Mouse (Mus musculus): Measurements from ENCODE around the gene Cwc27. TPM values are rescaled to one million over a fixed set of nuclear protein-coding genes. Genes with fewer than 3 reads are reported as not detected.

Cwc27 gene
- polyA plus RNA-seq, 1 experiment from 2014 or later: 24.0 TPM

- Histone ChIP-seq H3K9ac (ENCODE audit: low read length) (no peak overlapping the region), H3K4me3 (replicated peaks; ENCODE audit: low read length) (no peak overlapping the region), H3K27me3 (ENCODE audit: control insufficient read depth, insufficient read depth, low read length) (no peaks in the 10 kb centered on the region), H3K4me2 (ENCODE audit: low read depth, low read length) (no peak overlapping the region), H3K9me3 (replicated peaks; ENCODE audit: control insufficient read depth, low read length) (no peaks in the 10 kb centered on the region), H3K4me1 (ENCODE audit: control insufficient read depth, insufficient read depth, low read length) (no peaks in the 10 kb centered on the region), H3K36me3 (ENCODE audit: control insufficient read depth, insufficient read depth, low read length) (no peaks in the 10 kb centered on the region), H3K27ac (ENCODE audit: low read length) (no peak overlapping the region)
- no peak for ATAC-seq (ENCODE audit: insufficient read depth, low FRiP score)
- 87% methylated on average over 3 of the region's 3 CpGs for WGBS
These were observed 22.5 kb downstream of the Cwc27 start for GRCm38 (mm10) chr13:104794421-104794820.

GRCm38 (mm10) chr13:104792184-104792583 lies 24.8 kb downstream of the Cwc27 start, which contains the start of gene Srek1ip1:
Gene Srek1ip1, plus strand, starts transcription at chr13:104792484.
- Histone ChIP-seq H3K4me2 (ENCODE audit: low read depth, low read length) (no peak within 1 kb of the TSS), H3K4me1 (ENCODE audit: control insufficient read depth, insufficient read depth, low read length) (no peaks in the 10 kb centered on the region), H3K36me3 (ENCODE audit: control insufficient read depth, insufficient read depth, low read length) (no peaks in the 10 kb centered on the region), H3K27ac (ENCODE audit: low read length) (no peak within 1 kb of the TSS), H3K9ac (ENCODE audit: low read length) (no peak within 1 kb of the TSS), H3K27me3 (ENCODE audit: control insufficient read depth, insufficient read depth, low read length) (no peaks in the 10 kb centered on the region), H3K9me3 (replicated peaks; ENCODE audit: control insufficient read depth, low read length) (no peaks in the 10 kb centered on the region), H3K4me3 (replicated peaks; ENCODE audit: low read length) (no peak within 1 kb of the TSS)
- no peak for ATAC-seq (ENCODE audit: insufficient read depth, low FRiP score)
- WGBS: 88% methylated on average over 11 of the region's 11 CpGs

GRCm38 (mm10) chr13:104789663-104790062 lies 27.3 kb downstream of the Cwc27 start:
- H3K27ac ChIP-seq (ENCODE audit: low read length): no peak overlapping the region
- 7% methylated on average over 2 of the region's 2 CpGs for WGBS
- H3K4me3 ChIP-seq (replicated peaks; ENCODE audit: low read length): no peak overlapping the region
- no peaks in the 10 kb centered on the region for H3K4me1 ChIP-seq (ENCODE audit: control insufficient read depth, insufficient read depth, low read length)
- no peak overlapping the region for H3K9ac ChIP-seq (ENCODE audit: low read length)
- no peaks in the 10 kb centered on the region for H3K27me3 ChIP-seq (ENCODE audit: control insufficient read depth, insufficient read depth, low read length)
- no peak for ATAC-seq (ENCODE audit: insufficient read depth, low FRiP score)
- H3K36me3 ChIP-seq (ENCODE audit: control insufficient read depth, insufficient read depth, low read length): no peaks in the 10 kb centered on the region
- H3K9me3 ChIP-seq (replicated peaks; ENCODE audit: control insufficient read depth, low read length): no peaks in the 10 kb centered on the region
- no peak overlapping the region for H3K4me2 ChIP-seq (ENCODE audit: low read depth, low read length)

GRCm38 (mm10) chr13:104787260-104787659 lies 29.7 kb downstream of the Cwc27 start:
- 95% methylated on average over 4 of the region's 4 CpGs for WGBS
- Histone ChIP-seq H3K9ac (ENCODE audit: low read length) (no peak overlapping the region), H3K4me3 (replicated peaks; ENCODE audit: low read length) (no peak overlapping the region), H3K9me3 (replicated peaks; ENCODE audit: control insufficient read depth, low read length) (no peaks in the 10 kb centered on the region), H3K36me3 (ENCODE audit: control insufficient read depth, insufficient read depth, low read length) (peaks cover 16% of the 10 kb centered on the region), H3K4me1 (ENCODE audit: control insufficient read depth, insufficient read depth, low read length) (no peaks in the 10 kb centered on the region), H3K27ac (ENCODE audit: low read length) (no peak overlapping the region), H3K4me2 (ENCODE audit: low read depth, low read length) (no peak overlapping the region), H3K27me3 (ENCODE audit: control insufficient read depth, insufficient read depth, low read length) (no peaks in the 10 kb centered on the region)
- no peak for ATAC-seq (ENCODE audit: insufficient read depth, low FRiP score)

- Histone ChIP-seq H3K27ac (ENCODE audit: low read length) (no peak overlapping the region), H3K4me3 (replicated peaks; ENCODE audit: low read length) (no peak overlapping the region), H3K4me1 (ENCODE audit: control insufficient read depth, insufficient read depth, low read length) (no peaks in the 10 kb centered on the region), H3K4me2 (ENCODE audit: low read depth, low read length) (no peak overlapping the region), H3K36me3 (ENCODE audit: control insufficient read depth, insufficient read depth, low read length) (peaks cover 12% of the 10 kb centered on the region), H3K27me3 (ENCODE audit: control insufficient read depth, insufficient read depth, low read length) (no peaks in the 10 kb centered on the region), H3K9me3 (replicated peaks; ENCODE audit: control insufficient read depth, low read length) (no peaks in the 10 kb centered on the region), H3K9ac (ENCODE audit: low read length) (no peak overlapping the region)
- 74% methylated on average over 1 of the region's 1 CpGs for WGBS
- ATAC-seq (ENCODE audit: insufficient read depth, low FRiP score): no peak
These were observed 37.8 kb downstream of the Cwc27 start for GRCm38 (mm10) chr13:104779104-104779670.

- Histone ChIP-seq H3K27ac (ENCODE audit: low read length) (no peak overlapping the region), H3K4me2 (ENCODE audit: low read depth, low read length) (no peak overlapping the region), H3K4me1 (ENCODE audit: control insufficient read depth, insufficient read depth, low read length) (no peaks in the 10 kb centered on the region), H3K9ac (ENCODE audit: low read length) (no peak overlapping the region), H3K27me3 (ENCODE audit: control insufficient read depth, insufficient read depth, low read length) (no peaks in the 10 kb centered on the region), H3K4me3 (replicated peaks; ENCODE audit: low read length) (no peak overlapping the region), H3K9me3 (replicated peaks; ENCODE audit: control insufficient read depth, low read length) (no peaks in the 10 kb centered on the region), H3K36me3 (ENCODE audit: control insufficient read depth, insufficient read depth, low read length) (0 out of 2 replicates have a peak, but pooled peaks cover 3% of the 10 kb centered on the region)
- no peak for ATAC-seq (ENCODE audit: insufficient read depth, low FRiP score)
- WGBS: 54% methylated on average over 3 of the region's 3 CpGs
These were observed 53.7 kb downstream of the Cwc27 start for GRCm38 (mm10) chr13:104763193-104763592.

- ATAC-seq (ENCODE audit: insufficient read depth, low FRiP score): no peak
- H3K27me3 ChIP-seq (ENCODE audit: control insufficient read depth, insufficient read depth, low read length): no peaks in the 10 kb centered on the region
- no peak overlapping the region for H3K4me3 ChIP-seq (replicated peaks; ENCODE audit: low read length)
- no peak overlapping the region for H3K9ac ChIP-seq (ENCODE audit: low read length)
- H3K36me3 ChIP-seq (ENCODE audit: control insufficient read depth, insufficient read depth, low read length): 0 out of 2 replicates have a peak, but pooled peaks cover 3% of the 10 kb centered on the region
- H3K9me3 ChIP-seq (replicated peaks; ENCODE audit: control insufficient read depth, low read length): no peaks in the 10 kb centered on the region
- no peak overlapping the region for H3K27ac ChIP-seq (ENCODE audit: low read length)
- no peaks in the 10 kb centered on the region for H3K4me1 ChIP-seq (ENCODE audit: control insufficient read depth, insufficient read depth, low read length)
- WGBS: 89% methylated on average over 4 of the region's 4 CpGs
- H3K4me2 ChIP-seq (ENCODE audit: low read depth, low read length): no peak overlapping the region
These were observed 54.5 kb downstream of the Cwc27 start for GRCm38 (mm10) chr13:104762401-104762800.

- Histone ChIP-seq H3K4me3 (replicated peaks; ENCODE audit: low read length) (no peak overlapping the region), H3K27ac (ENCODE audit: low read length) (no peak overlapping the region), H3K36me3 (ENCODE audit: control insufficient read depth, insufficient read depth, low read length) (0 out of 2 replicates have a peak, but pooled peaks cover 3% of the 10 kb centered on the region), H3K4me2 (ENCODE audit: low read depth, low read length) (no peak overlapping the region), H3K27me3 (ENCODE audit: control insufficient read depth, insufficient read depth, low read length) (no peaks in the 10 kb centered on the region), H3K9me3 (replicated peaks; ENCODE audit: control insufficient read depth, low read length) (no peaks in the 10 kb centered on the region), H3K9ac (ENCODE audit: low read length) (no peak overlapping the region), H3K4me1 (ENCODE audit: control insufficient read depth, insufficient read depth, low read length) (no peaks in the 10 kb centered on the region)
- WGBS: 95% methylated on average over 1 of the region's 1 CpGs
- ATAC-seq (ENCODE audit: insufficient read depth, low FRiP score): no peak
These were observed 57.6 kb downstream of the Cwc27 start for GRCm38 (mm10) chr13:104759381-104759780.

- no peak overlapping the region for H3K4me2 ChIP-seq (ENCODE audit: low read depth, low read length)
- H3K9ac ChIP-seq (ENCODE audit: low read length): no peak overlapping the region
- no peak overlapping the region for H3K27ac ChIP-seq (ENCODE audit: low read length)
- no peaks in the 10 kb centered on the region for H3K36me3 ChIP-seq (ENCODE audit: control insufficient read depth, insufficient read depth, low read length)
- ATAC-seq (ENCODE audit: insufficient read depth, low FRiP score): no peak
- no peaks in the 10 kb centered on the region for H3K27me3 ChIP-seq (ENCODE audit: control insufficient read depth, insufficient read depth, low read length)
- no peaks in the 10 kb centered on the region for H3K9me3 ChIP-seq (replicated peaks; ENCODE audit: control insufficient read depth, low read length)
- no peak overlapping the region for H3K4me3 ChIP-seq (replicated peaks; ENCODE audit: low read length)
- H3K4me1 ChIP-seq (ENCODE audit: control insufficient read depth, insufficient read depth, low read length): no peaks in the 10 kb centered on the region
These were observed 69.9 kb downstream of the Cwc27 start for GRCm38 (mm10) chr13:104747032-104747431.

Data from stomach, embryonic 16.5 days (tissue).